Mouse (Mus musculus) small intestine, adult 2 months (tissue): ENCODE measurements around the gene Rae1.

ENCODE experiments used
- CTCF ChIP-seq: fragments of 200-500 bp; IDR thresholded peaks from 2 replicates; pipeline ENCODE4 v1.5.1; 2012; ENCODE audit warnings: low read depth, mild to moderate bottlenecking, control low read depth, inconsistent platforms, low read length, moderate library complexity, mixed read lengths; ENCODE audit not compliant: insufficient replicate concordance, insufficient read length; ENCODE audit errors: extremely low read depth
- POLR2A ChIP-seq: fragments of 200-500 bp; IDR thresholded peaks from 2 replicates; pipeline ENCODE4 v1.6.1; 2012; ENCODE audit warnings: low read depth, mild to moderate bottlenecking, control low read depth, inconsistent platforms, low read length, moderate library complexity

GRCm38 (mm10) chr2:173030591-173031338, 30.8 kb downstream of the Rae1 start:
- no peak for TF ChIP-seq CTCF
- TF ChIP-seq POLR2A = no peak
